Mouse (Mus musculus) erythroid progenitor cell, adult 5-6 weeks (primary cell): ENCODE data around the gene Hexb. TPM values are rescaled to one million over a fixed set of nuclear protein-coding genes. Genes with fewer than 3 reads are reported as not detected.
A peak's percentile ranks its signal among the peaks of the same experiment; 100 is the strongest.
"Not testable (repeated sequence)": the region's sequence is repeated elsewhere in the genome, so short reads cannot be mapped to it uniquely, and the experiment has no call there.

Experiments
- ATAC-seq: replicated peaks from 2 replicates; pipeline ENCODE4 v1.8.0; 2016; ENCODE audit warnings: moderate number of reproducible peaks, mild to moderate bottlenecking, moderate TSS enrichment, inconsistent platforms; ENCODE audit not compliant: poor library complexity, low FRiP score, severe bottlenecking
- total RNA-seq, 2 experiments: library from RNA; stranded (forward) in 1 of 2; stranded (reverse) in 1 of 2; fragments of 150-400 nt in 1 of 2; fragments of 186-747, 209-891 nt in 1 of 2; gene quantifications; 2 replicates each; pipeline versions ENCODE4 v1.2.3 to v1.2.4; 2015 to 2017; ENCODE audit warnings: low replicate concordance in 2 of 2

The Hexb gene
- total RNA-seq, 2 experiments from 2014 or later: 12.9 to 35.2 TPM

- ATAC-seq: no peak
These were observed 10.5 kb downstream of the Hexb start for GRCm38 (mm10) chr13:97187693-97188092.

- ATAC-seq: no peak
These were observed 11.8 kb downstream of the Hexb start for GRCm38 (mm10) chr13:97186346-97186745.

GRCm38 (mm10) chr13:97184656-97185055 is 13.5 kb downstream of the Hexb start:
- ATAC-seq: no peak

- ATAC-seq: no peak
These were observed 14.0 kb downstream of the Hexb start for GRCm38 (mm10) chr13:97184168-97184567.

GRCm38 (mm10) chr13:97182821-97183220 is 15.3 kb downstream of the Hexb start:
- no peak for ATAC-seq

- no peak for ATAC-seq
These were observed 17.9 kb downstream of the Hexb start for GRCm38 (mm10) chr13:97180113-97180828.

GRCm38 (mm10) chr13:97178943-97179342 is 19.2 kb downstream of the Hexb start:
- no peak for ATAC-seq

GRCm38 (mm10) chr13:97176731-97177130 is 21.4 kb downstream of the Hexb start:
- ATAC-seq: no peak

GRCm38 (mm10) chr13:97175520-97176264 is 22.5 kb downstream of the Hexb start:
- no peak for ATAC-seq

- ATAC-seq: peak; percentile 72
These were observed 52.3 kb downstream of the Hexb start for GRCm38 (mm10) chr13:97145834-97146233.

- ATAC-seq: no peak
These were observed 55.8 kb downstream of the Hexb start for GRCm38 (mm10) chr13:97142321-97142720.

- ATAC-seq: not testable (repeated sequence)
These were observed 59.7 kb downstream of the Hexb start for GRCm38 (mm10) chr13:97138404-97138931.

GRCm38 (mm10) chr13:97137466-97138400 is 60.4 kb downstream of the Hexb start, which contains the start of the genes Gfm2 and Nsa2:
TSS of gene Gfm2 (plus strand) at chr13:97137937.
TSS of gene Nsa2 (minus strand) at chr13:97137937.
- peak; percentile 100 for ATAC-seq

GRCm38 (mm10) chr13:97130413-97130812 is 67.7 kb downstream of the Hexb start:
- not testable (repeated sequence) for ATAC-seq

GRCm38 (mm10) chr13:97129654-97130053 is 68.5 kb downstream of the Hexb start:
- ATAC-seq: not testable (repeated sequence)

Other genes starting within 250 kb of the Hexb start
- gene 1700029F12Rik, start 164.0 kb downstream of the Hexb start, total RNA-seq (2015; ENCODE audit: low replicate concordance): not detected in 2 replicates
- not detected in 2 replicates for gene 1700029F12Rik, start 164.0 kb downstream of the Hexb start, total RNA-seq (2017; ENCODE audit: low replicate concordance)
- gene Fam169a, start 131.1 kb downstream of the Hexb start, total RNA-seq (2015; ENCODE audit: low replicate concordance): 1.1 TPM in 1 of 2 replicates, not detected in the other
- 1.4 and 1.9 TPM in 2 replicates for gene Fam169a, start 131.1 kb downstream of the Hexb start, total RNA-seq (2017; ENCODE audit: low replicate concordance)
- gene Gm6169, start 99.1 kb downstream of the Hexb start, total RNA-seq (2015; ENCODE audit: low replicate concordance): 5.0 and 11.3 TPM in 2 replicates
- gene Gm6169, start 99.1 kb downstream of the Hexb start, total RNA-seq (2017; ENCODE audit: low replicate concordance): 2.5 TPM in 1 of 2 replicates, not detected in the other
- gene Gfm2, start 60.4 kb downstream of the Hexb start, total RNA-seq (2015; ENCODE audit: low replicate concordance): 6.3 and 11.2 TPM in 2 replicates
- gene Gfm2, start 60.4 kb downstream of the Hexb start, total RNA-seq (2017; ENCODE audit: low replicate concordance): 8.2 and 23.6 TPM in 2 replicates
- gene Nsa2, start 60.4 kb downstream of the Hexb start, total RNA-seq (2015; ENCODE audit: low replicate concordance): 52.0 and 132 TPM in 2 replicates
- 70.3 and 93.3 TPM in 2 replicates for gene Nsa2, start 60.4 kb downstream of the Hexb start, total RNA-seq (2017; ENCODE audit: low replicate concordance)
- gene Enc1, start 42.7 kb upstream of the Hexb start, total RNA-seq (2015; ENCODE audit: low replicate concordance): 0.36 and 1.7 TPM in 2 replicates
- under 0.01 and 1.1 TPM in 2 replicates for gene Enc1, start 42.7 kb upstream of the Hexb start, total RNA-seq (2017; ENCODE audit: low replicate concordance)